Mouse (Mus musculus): ENCODE data around the gene Itgb4. TPM values are rescaled to one million over a fixed set of nuclear protein-coding genes. Genes with fewer than 3 reads are reported as not detected.
A peak's percentile ranks its signal among the peaks of the same experiment; 100 is the strongest.

Itgb4 gene
- polyA plus RNA-seq (2014; fragmentation: Nextera tagmentation; extraction: Ambion mirVana) = 0.43 and 0.68 TPM in 2 replicates

DNA sequence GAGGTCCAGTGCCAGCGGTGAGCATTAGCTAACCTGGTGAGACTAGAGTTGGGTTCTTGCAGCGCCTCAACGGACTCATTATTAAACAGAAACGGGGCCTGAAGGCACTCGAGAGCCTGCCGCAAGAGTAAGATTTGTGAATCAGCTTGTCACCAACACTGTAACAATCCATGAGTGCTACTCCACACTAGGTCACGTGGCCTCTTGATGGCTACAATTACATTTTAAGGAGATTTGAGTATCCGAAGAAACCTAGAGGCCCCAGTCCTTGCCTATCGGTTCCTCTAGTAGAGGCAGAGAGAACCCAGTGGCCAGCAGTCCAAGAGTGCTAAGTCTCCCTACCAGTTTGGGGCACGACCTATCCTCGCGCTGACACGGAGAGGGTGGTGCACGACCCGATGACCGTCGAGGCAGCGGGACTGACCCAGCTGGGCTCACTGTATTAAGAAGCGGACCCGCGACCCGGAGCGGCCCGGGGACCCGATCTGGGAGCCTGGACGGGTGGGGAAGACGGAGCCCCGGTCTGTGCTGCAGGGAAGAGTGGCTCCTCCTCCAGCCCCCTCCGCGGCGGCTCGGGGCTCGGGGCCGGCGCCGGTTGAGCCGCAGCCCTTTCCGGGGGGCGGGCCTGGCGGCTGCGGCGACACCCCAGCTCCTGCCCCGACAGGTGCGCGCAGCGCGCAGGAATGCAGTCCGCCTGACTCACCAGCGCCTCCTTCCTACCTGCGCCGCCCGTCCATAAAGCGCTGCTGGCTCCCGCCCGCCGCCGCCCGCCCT lies at the start of gene Itgb4:
TSS of gene Itgb4 (plus strand) at position 401 of the 774 bp plus-strand sequence.
- DNase-seq (peak; percentile 46), ATAC-seq (ENCODE audit: low FRiP score, low TSS enrichment) (no peak)

DNA sequence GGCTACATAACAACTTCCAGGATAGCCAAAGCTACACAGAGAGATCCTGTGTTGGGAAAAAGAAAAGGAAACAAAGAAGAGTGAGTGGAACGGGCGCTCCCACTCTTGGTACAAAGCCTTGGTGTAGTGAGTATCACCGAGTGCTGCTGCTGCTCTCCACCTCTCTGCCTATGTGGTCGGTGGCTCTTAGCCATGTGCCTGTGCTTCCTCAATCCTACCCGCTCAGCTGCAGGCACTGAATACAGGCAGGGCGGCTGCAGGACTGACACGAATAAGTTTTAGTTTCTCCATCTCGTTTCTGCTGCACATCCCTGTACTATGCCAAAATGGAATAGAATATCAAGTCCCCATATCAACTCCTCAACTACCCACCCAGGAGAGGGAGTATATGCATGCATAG lies 45.5 kb upstream of the Itgb4 start:
- no peak for ATAC-seq (ENCODE audit: low FRiP score, low TSS enrichment)
- WGBS = 94% methylated on average over 8 of the region's 8 CpGs

More for the DNA sequence above, at the start of gene Itgb4:
- Histone ChIP-seq H3K9ac (replicated peaks; ENCODE audit: low read length) (0 out of 2 replicates have a peak within 1 kb of the TSS, but pooled peaks have one; percentile 12), H3K4me1 (ENCODE audit: control insufficient read depth, insufficient read depth, low read length) (peaks cover 9% of the 10 kb centered on the region; the same call in 1 of the 2 replicates), H3K27ac (replicated peaks; ENCODE audit: low read depth, low read length) (no peak within 1 kb of the TSS), H3K9me3 (ENCODE audit: control insufficient read depth, low read length) (no peaks in the 10 kb centered on the region), H3K4me2 (ENCODE audit: low read length) (peak within 1 kb of the TSS; percentile 55), H3K4me3 (replicated peaks; ENCODE audit: low read depth, low read length) (peak within 1 kb of the TSS; percentile 34), H3K36me3 (ENCODE audit: control insufficient read depth, insufficient read depth, low read length) (no peaks in the 10 kb centered on the region), H3K27me3 (ENCODE audit: control insufficient read depth, insufficient read depth, low read length) (peaks cover 30% of the 10 kb centered on the region)
- WGBS = 11% methylated on average over 55 of the region's 58 CpGs

DNA sequence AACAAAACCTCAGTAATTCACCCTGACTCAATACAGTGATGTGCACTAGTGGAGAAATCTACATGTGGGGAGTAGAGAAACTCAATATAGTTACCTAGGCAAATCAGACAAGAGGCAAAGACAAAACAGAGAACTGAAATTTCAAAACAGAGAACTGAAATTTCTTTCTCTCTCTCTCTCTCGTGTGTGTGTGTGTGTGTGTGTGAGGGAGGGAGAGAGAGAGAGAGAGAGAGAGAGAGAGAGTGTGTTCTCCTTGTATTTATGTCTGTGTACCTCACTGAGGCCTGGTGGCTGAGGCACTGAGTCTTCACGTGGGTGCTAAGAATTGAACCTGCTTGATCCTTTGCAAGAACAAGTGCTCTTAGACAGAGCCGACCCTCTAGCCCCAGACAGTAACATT lies 44.7 kb upstream of the Itgb4 start:
- Histone ChIP-seq H3K27ac (replicated peaks; ENCODE audit: low read depth, low read length) (no peak overlapping the region), H3K4me2 (ENCODE audit: low read length) (no peak overlapping the region), H3K9me3 (ENCODE audit: control insufficient read depth, low read length) (no peaks in the 10 kb centered on the region), H3K4me1 (ENCODE audit: control insufficient read depth, insufficient read depth, low read length) (peaks cover 16% of the 10 kb centered on the region), H3K4me3 (replicated peaks; ENCODE audit: low read depth, low read length) (no peak overlapping the region), H3K27me3 (ENCODE audit: control insufficient read depth, insufficient read depth, low read length) (no peaks in the 10 kb centered on the region), H3K9ac (replicated peaks; ENCODE audit: low read length) (no peak overlapping the region), H3K36me3 (ENCODE audit: control insufficient read depth, insufficient read depth, low read length) (peaks cover 26% of the 10 kb centered on the region)
- no peak for DNase-seq
- WGBS = 72% methylated on average over 3 of the region's 3 CpGs
- ATAC-seq (ENCODE audit: low FRiP score, low TSS enrichment) = no peak

More for the DNA sequence above, 45.5 kb upstream of the Itgb4 start:
- Histone ChIP-seq H3K27ac (replicated peaks; ENCODE audit: low read depth, low read length) (no peak overlapping the region), H3K36me3 (ENCODE audit: control insufficient read depth, insufficient read depth, low read length) (peaks cover 34% of the 10 kb centered on the region), H3K4me1 (ENCODE audit: control insufficient read depth, insufficient read depth, low read length) (peaks cover 8% of the 10 kb centered on the region), H3K9me3 (ENCODE audit: control insufficient read depth, low read length) (no peaks in the 10 kb centered on the region), H3K4me2 (ENCODE audit: low read length) (no peak overlapping the region), H3K9ac (replicated peaks; ENCODE audit: low read length) (no peak overlapping the region), H3K27me3 (ENCODE audit: control insufficient read depth, insufficient read depth, low read length) (no peaks in the 10 kb centered on the region), H3K4me3 (replicated peaks; ENCODE audit: low read depth, low read length) (no peak overlapping the region)
- no peak for DNase-seq

DNA sequence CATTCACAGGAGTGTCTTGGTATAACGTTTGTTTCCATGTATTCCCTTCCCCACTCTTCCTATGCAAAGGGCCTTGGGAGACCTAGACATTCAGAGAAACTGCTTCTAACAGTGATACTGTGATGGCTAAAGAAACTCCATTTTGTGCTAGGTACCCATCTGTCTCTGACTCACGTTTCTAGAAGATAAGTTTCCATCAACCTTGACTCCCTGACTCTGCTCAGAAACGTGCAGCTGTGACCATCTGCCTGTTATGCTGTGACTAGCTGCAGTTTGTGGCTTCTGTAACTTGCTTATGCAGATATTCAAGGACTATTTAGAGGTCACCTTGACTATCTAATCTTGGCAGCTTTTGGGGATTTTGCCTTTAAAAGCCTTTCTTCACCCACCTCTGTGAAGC lies 43.3 kb upstream of the Itgb4 start:
- Histone ChIP-seq H3K36me3 (ENCODE audit: control insufficient read depth, insufficient read depth, low read length) (peaks cover 27% of the 10 kb centered on the region; the same call in 1 of the 2 replicates), H3K4me1 (ENCODE audit: control insufficient read depth, insufficient read depth, low read length) (peaks cover 17% of the 10 kb centered on the region), H3K4me3 (replicated peaks; ENCODE audit: low read depth, low read length) (no peak overlapping the region), H3K9me3 (ENCODE audit: control insufficient read depth, low read length) (no peaks in the 10 kb centered on the region), H3K27me3 (ENCODE audit: control insufficient read depth, insufficient read depth, low read length) (no peaks in the 10 kb centered on the region), H3K9ac (replicated peaks; ENCODE audit: low read length) (no peak overlapping the region), H3K27ac (replicated peaks; ENCODE audit: low read depth, low read length) (no peak overlapping the region), H3K4me2 (ENCODE audit: low read length) (no peak overlapping the region)
- 76% methylated on average over 3 of the region's 3 CpGs for WGBS
- DNase-seq (no peak), ATAC-seq (ENCODE audit: low FRiP score, low TSS enrichment) (no peak)

DNA sequence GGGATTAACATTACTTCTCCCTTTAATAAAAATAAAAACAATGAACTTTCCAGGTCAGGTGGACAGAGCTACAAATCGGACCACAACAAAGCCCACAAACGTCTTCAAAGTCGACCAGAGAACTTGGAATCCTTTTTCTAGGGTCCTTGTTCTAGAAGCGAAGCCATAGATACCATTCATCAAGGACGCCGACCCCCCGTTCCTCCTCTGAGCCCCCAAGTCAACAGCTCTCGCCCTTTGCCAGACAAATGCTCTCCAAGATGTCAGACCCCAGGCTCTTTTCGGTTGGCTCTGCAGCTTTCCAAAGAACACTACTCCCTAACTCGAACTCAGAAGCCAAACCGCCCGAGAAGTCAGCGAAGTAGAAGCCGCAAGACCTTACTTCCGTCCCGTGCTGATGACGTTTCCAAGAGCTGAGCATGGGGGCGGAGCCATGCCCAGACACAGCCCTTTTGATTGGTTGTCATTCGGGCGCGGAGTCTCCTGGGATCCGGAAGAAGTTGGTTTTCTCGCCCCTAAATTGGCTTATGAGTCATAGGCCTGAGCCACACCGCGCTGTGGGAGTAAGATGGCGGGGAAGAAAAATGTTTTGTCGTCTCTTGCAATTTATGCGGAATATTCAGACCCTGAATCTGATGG lies 41.3 kb upstream of the Itgb4 start, which contains the start of the genes Sap30bp and Recql5:
TSS of gene Sap30bp (plus strand) at position 175 of the 639 bp plus-strand sequence.
TSS of gene Recql5 (minus strand) at position 370 of the 639 bp plus-strand sequence.
- Histone ChIP-seq H3K27ac (replicated peaks; ENCODE audit: low read depth, low read length) (peak within 1 kb of the TSS; percentile 66), H3K36me3 (ENCODE audit: control insufficient read depth, insufficient read depth, low read length) (peaks cover 29% of the 10 kb centered on the region), H3K4me1 (ENCODE audit: control insufficient read depth, insufficient read depth, low read length) (peaks cover 17% of the 10 kb centered on the region), H3K4me2 (ENCODE audit: low read length) (peak within 1 kb of the TSS; percentile 85), H3K27me3 (ENCODE audit: control insufficient read depth, insufficient read depth, low read length) (no peaks in the 10 kb centered on the region), H3K9me3 (ENCODE audit: control insufficient read depth, low read length) (no peaks in the 10 kb centered on the region), H3K4me3 (replicated peaks; ENCODE audit: low read depth, low read length) (peak within 1 kb of the TSS; percentile 97), H3K9ac (replicated peaks; ENCODE audit: low read length) (peak within 1 kb of the TSS; percentile 84)
- under 1% methylated on average over 28 of the region's 28 CpGs for WGBS
- peak; percentile 100 for DNase-seq
- ATAC-seq (ENCODE audit: low FRiP score, low TSS enrichment) = peak; percentile 94

DNA sequence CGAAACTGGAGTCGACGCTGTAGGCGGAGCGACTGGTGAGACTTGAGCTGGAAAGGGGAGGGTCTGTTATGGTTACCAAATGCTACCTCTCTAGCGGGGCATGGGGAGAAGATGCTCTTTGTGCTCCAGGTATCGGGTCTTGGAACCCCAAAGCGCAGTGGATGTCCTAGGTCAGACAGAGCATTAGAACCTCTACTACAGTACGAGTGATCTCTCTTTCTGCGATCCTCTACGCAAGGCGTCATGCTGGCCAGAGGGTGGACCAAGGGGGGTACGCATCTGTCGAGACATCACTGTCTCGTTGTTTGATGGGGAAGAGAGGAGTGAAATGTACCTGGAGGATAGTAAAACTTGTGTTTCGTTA lies 40.8 kb upstream of the Itgb4 start:
- DNase-seq (no peak), ATAC-seq (ENCODE audit: low FRiP score, low TSS enrichment) (peak; percentile 46; the same call in 1 of the 2 replicates)
- no peaks in the 10 kb centered on the region for H3K27me3 ChIP-seq (ENCODE audit: control insufficient read depth, insufficient read depth, low read length)
- H3K9me3 ChIP-seq (ENCODE audit: control insufficient read depth, low read length) = no peaks in the 10 kb centered on the region
- H3K27ac ChIP-seq (replicated peaks; ENCODE audit: low read depth, low read length) = peak overlapping the region; percentile 66
- peak overlapping the region; percentile 84 for H3K9ac ChIP-seq (replicated peaks; ENCODE audit: low read length)
- 1% methylated on average over 16 of the region's 16 CpGs for WGBS
- H3K36me3 ChIP-seq (ENCODE audit: control insufficient read depth, insufficient read depth, low read length) = peaks cover 33% of the 10 kb centered on the region
- peak overlapping the region; percentile 97 for H3K4me3 ChIP-seq (replicated peaks; ENCODE audit: low read depth, low read length)
- peak overlapping the region; percentile 85 for H3K4me2 ChIP-seq (ENCODE audit: low read length)
- peaks cover 17% of the 10 kb centered on the region for H3K4me1 ChIP-seq (ENCODE audit: control insufficient read depth, insufficient read depth, low read length)

DNA sequence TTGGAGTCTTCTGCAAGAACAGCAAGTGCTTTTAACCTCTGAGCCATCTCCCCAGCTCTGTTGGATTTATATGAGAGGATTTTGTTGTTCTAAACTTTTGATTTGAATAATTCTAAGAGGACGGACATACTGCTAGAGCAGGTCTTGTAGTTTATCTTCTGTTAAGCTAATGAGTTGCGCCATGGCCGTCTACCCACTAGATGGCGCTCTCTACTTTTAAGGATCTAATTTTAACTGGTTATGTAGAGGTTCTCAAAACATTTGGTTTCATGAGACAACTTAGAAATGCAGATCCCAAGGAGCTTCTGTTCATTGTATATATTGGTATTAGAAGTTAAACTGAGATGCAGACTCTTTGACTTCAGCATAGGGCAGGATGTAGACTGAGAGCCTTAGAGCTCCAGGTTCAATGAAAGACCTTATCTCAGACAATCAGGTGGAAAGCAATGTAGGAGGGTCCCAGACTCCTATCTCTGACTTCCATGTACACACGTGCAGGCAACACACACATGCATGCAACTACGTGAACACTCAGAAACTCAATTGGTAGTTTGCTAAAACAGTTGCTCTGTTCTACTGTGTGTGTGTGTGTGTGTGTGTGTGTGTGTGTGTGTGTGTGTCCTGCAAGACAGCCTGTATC lies 34.7 kb upstream of the Itgb4 start:
- Histone ChIP-seq H3K36me3 (ENCODE audit: control insufficient read depth, insufficient read depth, low read length) (peaks cover 87% of the 10 kb centered on the region), H3K4me1 (ENCODE audit: control insufficient read depth, insufficient read depth, low read length) (peaks cover 1% of the 10 kb centered on the region), H3K9ac (replicated peaks; ENCODE audit: low read length) (no peak overlapping the region), H3K27me3 (ENCODE audit: control insufficient read depth, insufficient read depth, low read length) (no peaks in the 10 kb centered on the region), H3K4me2 (ENCODE audit: low read length) (no peak overlapping the region), H3K4me3 (replicated peaks; ENCODE audit: low read depth, low read length) (no peak overlapping the region), H3K9me3 (ENCODE audit: control insufficient read depth, low read length) (no peaks in the 10 kb centered on the region), H3K27ac (replicated peaks; ENCODE audit: low read depth, low read length) (no peak overlapping the region)
- 42% methylated on average over 6 of the region's 6 CpGs for WGBS
- DNase-seq (peak; percentile 90), ATAC-seq (ENCODE audit: low FRiP score, low TSS enrichment) (no peak)

DNA sequence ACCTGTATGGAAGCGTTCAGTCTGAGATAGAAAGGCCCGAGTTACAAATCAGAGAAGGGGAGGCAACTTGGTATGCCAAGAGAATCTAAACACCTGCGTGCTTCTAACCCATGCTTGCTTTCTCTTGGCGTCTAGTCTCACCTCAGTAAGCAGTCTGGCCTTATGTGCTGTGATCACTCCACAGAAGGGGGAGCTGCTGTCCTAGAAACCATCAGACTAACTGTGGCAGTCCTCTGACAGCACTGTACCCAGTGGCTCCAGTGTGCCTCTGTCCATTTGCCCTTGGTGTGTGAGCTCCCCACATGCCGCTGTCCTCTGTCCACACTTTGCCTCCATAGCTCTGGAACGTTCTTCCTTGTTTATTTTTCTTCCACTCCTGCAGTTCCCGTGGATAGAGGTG lies 32.5 kb upstream of the Itgb4 start:
- ATAC-seq (ENCODE audit: low FRiP score, low TSS enrichment) (no peak), DNase-seq (no peak)
- Histone ChIP-seq H3K36me3 (ENCODE audit: control insufficient read depth, insufficient read depth, low read length) (peaks cover 93% of the 10 kb centered on the region), H3K4me2 (ENCODE audit: low read length) (no peak overlapping the region), H3K27me3 (ENCODE audit: control insufficient read depth, insufficient read depth, low read length) (no peaks in the 10 kb centered on the region), H3K27ac (replicated peaks; ENCODE audit: low read depth, low read length) (no peak overlapping the region), H3K9me3 (ENCODE audit: control insufficient read depth, low read length) (no peaks in the 10 kb centered on the region), H3K4me3 (replicated peaks; ENCODE audit: low read depth, low read length) (no peak overlapping the region), H3K9ac (replicated peaks; ENCODE audit: low read length) (no peak overlapping the region), H3K4me1 (ENCODE audit: control insufficient read depth, insufficient read depth, low read length) (no peaks in the 10 kb centered on the region)
- WGBS = 92% methylated on average over 7 of the region's 7 CpGs

All from midbrain, embryonic 14.5 days (tissue).